Mouse (Mus musculus) liver, embryonic 13.5 days (tissue): ENCODE data around the gene Zhx3. TPM values are rescaled to one million over a fixed set of nuclear protein-coding genes. Genes with fewer than 3 reads are reported as not detected.

Experiments used
- ATAC-seq: fragments of 200-750 bp; cut with Nextera tagmentation; 2 replicates; pipeline ENCODE4 v1.8.0; 2017; ENCODE audit warnings: low read depth, mild to moderate bottlenecking, moderate number of reproducible peaks, moderate library complexity
- DNase-seq: peaks from one replicate; pipeline ENCODE4 v3.0.0; 2022
- H3K27ac ChIP-seq: fragments of 300-500 bp; sonication (generic); 2 replicates; pipeline ENCODE4 v1.5.1; 2015; ENCODE audit warnings: moderate library complexity, mild to moderate bottlenecking, inconsistent platforms
- H3K27me3 ChIP-seq: fragments of 300-500 bp; sonication (generic); 2 replicates; pipeline ENCODE4 v1.6.1; 2015; ENCODE audit warnings: mild to moderate bottlenecking, inconsistent platforms
- H3K36me3 ChIP-seq: fragments of 300-500 bp; sonication (generic); 2 replicates; pipeline ENCODE4 v1.6.1; 2015; ENCODE audit warnings: mild to moderate bottlenecking, inconsistent platforms
- H3K4me1 ChIP-seq: fragments of 300-500 bp; sonication (generic); replicated peaks from 2 replicates; pipeline ENCODE4 v1.6.1; 2015; ENCODE audit warnings: inconsistent platforms
- H3K4me2 ChIP-seq: fragments of 300-500 bp; sonication (generic); 2 replicates; pipeline ENCODE4 v1.6.1; 2015; ENCODE audit warnings: inconsistent platforms, mild to moderate bottlenecking, moderate library complexity
- H3K4me3 ChIP-seq: fragments of 300-500 bp; sonication (generic); replicated peaks from 2 replicates; pipeline ENCODE4 v1.5.1; 2015; ENCODE audit warnings: mild to moderate bottlenecking, inconsistent platforms
- H3K9ac ChIP-seq: fragments of 300-500 bp; sonication (generic); 2 replicates; pipeline ENCODE4 v1.6.1; 2015; ENCODE audit warnings: mild to moderate bottlenecking, inconsistent platforms
- H3K9me3 ChIP-seq: fragments of 300-500 bp; sonication (generic); replicated peaks from 2 replicates; pipeline ENCODE4 v1.6.1; 2016; ENCODE audit warnings: inconsistent platforms
- WGBS: fragments of 180-500 bp; shearing (Covaris S2); methylation state at CpG from one replicate; pipeline ENCODE4 v1.1.7; 2015; ENCODE audit not compliant: insufficient replicate concordance; 5-methylcytosine and 5-hydroxymethylcytosine counted together
- polyA plus RNA-seq: library from polyadenylated mRNA; unstranded; fragments of >200 nt; fragmentation: Nextera tagmentation; extraction: Ambion mirVana; gene quantifications from 2 replicates; pipeline ENCODE4 v1.2.1, GENCODE M21; 2015

Zhx3 gene
- polyA plus RNA-seq, 1 experiment from 2014 or later = 2.1 TPM

DNA sequence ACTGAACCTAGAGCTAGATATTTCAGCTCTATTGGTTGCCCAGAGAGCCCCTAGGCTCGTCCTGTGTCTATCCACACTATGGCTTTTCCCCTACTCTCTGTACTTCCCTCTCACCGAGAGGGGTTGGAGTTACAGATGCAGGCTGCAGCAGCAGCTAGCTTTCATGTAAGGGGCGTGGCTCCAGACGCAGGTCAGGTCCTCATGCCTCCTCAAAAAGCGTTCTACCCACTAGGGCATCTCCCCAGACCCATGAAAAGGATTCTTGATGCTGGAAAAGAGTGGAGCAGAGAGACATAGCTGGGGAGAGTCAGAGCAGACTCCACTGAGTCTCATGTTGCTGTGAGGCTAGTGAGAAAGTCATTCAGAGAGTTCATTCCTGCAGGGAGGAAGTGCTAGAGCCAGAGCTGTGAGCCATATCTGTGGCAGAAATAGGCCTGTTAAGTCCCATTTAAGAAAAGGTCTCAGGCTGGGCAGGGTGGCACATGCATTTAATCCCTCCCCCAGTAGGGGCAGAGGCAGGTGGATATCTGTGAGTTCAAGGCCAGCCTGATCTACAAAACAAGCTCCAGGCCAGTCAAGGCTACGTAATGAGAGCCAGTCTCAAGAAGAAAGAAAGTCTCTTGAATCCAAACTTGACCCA, 8.8 kb upstream of the Zhx3 start:
- DNase-seq (no peak), ATAC-seq (no peak)
- Histone ChIP-seq H3K27ac (no peak overlapping the region), H3K27me3 (no peaks in the 10 kb centered on the region), H3K9ac (no peak overlapping the region), H3K9me3 (no peaks in the 10 kb centered on the region), H3K36me3 (no peaks in the 10 kb centered on the region), H3K4me1 (no peaks in the 10 kb centered on the region), H3K4me3 (no peak overlapping the region), H3K4me2 (no peak overlapping the region)
- WGBS = 34% methylated on average over 6 of the region's 6 CpGs

DNA sequence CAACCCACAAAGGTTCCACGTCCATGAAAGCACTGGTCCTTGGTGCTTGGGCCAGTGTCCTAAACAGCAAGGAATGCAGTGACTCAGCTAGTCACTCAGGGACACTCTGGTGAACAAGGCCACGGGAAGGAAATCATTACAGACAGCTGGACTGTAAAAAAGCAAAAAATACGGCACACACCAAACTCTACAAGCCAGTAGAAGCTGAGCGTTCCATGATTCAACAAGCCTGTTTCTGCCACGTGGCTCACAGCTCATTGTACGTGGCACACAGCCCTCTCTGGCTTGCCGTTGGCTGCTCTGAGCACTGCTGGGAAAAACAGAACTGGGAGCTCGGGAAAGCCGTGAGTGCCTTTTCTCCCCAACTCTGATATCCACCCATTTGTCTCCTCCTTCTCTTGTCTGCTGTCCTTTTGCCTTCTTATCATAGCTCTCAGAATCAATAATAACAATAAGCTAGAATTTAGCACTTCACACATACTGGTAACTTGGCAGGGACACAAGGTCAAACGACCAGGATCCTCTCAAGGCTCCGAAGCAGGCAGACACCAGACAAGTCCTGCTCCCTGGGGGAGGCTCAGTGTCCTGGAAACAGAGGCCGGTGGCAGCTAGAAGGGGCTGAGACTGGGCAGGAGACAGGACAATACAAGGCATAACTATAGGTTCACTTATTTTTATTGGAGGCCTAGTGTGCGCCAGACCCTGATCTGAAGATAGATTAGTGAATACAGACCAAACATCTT, 7.8 kb upstream of the Zhx3 start, which contains the start of gene Lpin3:
Gene Lpin3, plus strand, starts transcription at position 218 of the 743 bp plus-strand sequence.
- Histone ChIP-seq H3K4me1 (no peaks in the 10 kb centered on the region), H3K4me3 (no peak within 1 kb of the TSS), H3K9me3 (no peaks in the 10 kb centered on the region), H3K27me3 (no peaks in the 10 kb centered on the region), H3K27ac (no peak within 1 kb of the TSS), H3K9ac (no peak within 1 kb of the TSS), H3K4me2 (no peak within 1 kb of the TSS), H3K36me3 (no peaks in the 10 kb centered on the region)
- no peak; the same call in 1 of the 2 replicates for ATAC-seq
- DNase-seq = no peak
- WGBS = 52% methylated on average over 13 of the region's 13 CpGs

DNA sequence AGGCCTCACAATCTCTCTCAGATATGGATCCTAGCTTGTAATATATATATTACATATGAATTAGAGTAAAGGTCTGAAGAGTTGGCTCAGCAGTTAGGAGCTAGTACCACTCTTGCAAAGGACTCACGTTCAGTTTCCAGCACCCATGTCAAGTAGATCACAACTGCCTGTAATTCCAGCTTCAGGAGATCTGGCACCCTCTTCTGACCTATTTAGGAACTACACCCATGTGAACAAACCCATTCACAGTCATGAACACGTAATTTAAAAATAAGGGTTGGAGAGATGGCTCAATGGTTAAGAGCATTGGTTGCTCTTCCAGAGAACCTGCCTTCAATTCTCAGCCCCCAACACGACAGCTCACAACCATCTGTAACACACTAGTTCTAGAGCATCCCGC, 3.3 kb upstream of the Zhx3 start:
- DNase-seq (no peak), ATAC-seq (no peak)
- no peaks in the 10 kb centered on the region for H3K9me3 ChIP-seq
- H3K27me3 ChIP-seq = no peaks in the 10 kb centered on the region
- no peak overlapping the region for H3K9ac ChIP-seq
- 77% methylated on average over 4 of the region's 4 CpGs for WGBS
- no peaks in the 10 kb centered on the region for H3K36me3 ChIP-seq
- no peak overlapping the region for H3K27ac ChIP-seq
- H3K4me1 ChIP-seq = peaks cover 14% of the 10 kb centered on the region
- H3K4me3 ChIP-seq = no peak overlapping the region
- H3K4me2 ChIP-seq = no peak overlapping the region

DNA sequence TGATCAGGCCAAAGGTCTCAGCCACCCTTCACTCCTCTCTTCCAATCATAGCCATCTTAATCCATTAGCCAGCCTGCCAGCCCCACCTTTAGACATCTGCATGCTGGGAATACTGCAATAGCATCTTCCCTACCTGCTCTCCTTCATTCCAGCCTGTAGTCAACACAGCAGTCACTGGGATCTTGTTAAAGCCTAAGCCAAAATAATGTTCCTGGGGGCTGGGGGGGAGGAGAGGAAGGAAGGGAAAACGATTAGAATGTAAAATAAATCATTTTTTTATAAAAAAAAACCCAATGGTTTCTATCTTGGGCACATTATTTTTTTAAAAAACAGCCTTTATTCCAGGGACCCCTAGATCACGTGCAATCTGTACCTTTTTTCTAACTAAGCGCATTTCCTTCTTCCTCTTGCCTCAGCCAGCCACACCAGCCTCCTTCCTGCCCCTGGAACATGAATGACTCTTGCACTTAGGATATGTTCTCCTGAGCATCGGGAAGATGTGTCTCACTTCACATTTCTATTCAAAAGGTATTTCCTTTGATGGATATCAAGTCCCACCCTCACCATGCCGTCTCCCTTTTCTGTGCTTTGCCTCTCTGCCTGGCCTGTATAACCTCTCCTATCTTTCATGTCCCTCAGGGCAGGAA, 1.6 kb upstream of the Zhx3 start:
- no peak overlapping the region for H3K9ac ChIP-seq
- no peaks in the 10 kb centered on the region for H3K27me3 ChIP-seq
- no peaks in the 10 kb centered on the region for H3K9me3 ChIP-seq
- no peak overlapping the region for H3K4me2 ChIP-seq
- no peak for ATAC-seq
- no peak for DNase-seq
- H3K27ac ChIP-seq = no peak overlapping the region
- H3K4me1 ChIP-seq = peaks cover 17% of the 10 kb centered on the region
- WGBS = 59% methylated on average over 5 of the region's 5 CpGs
- no peaks in the 10 kb centered on the region for H3K36me3 ChIP-seq
- no peak overlapping the region for H3K4me3 ChIP-seq

DNA sequence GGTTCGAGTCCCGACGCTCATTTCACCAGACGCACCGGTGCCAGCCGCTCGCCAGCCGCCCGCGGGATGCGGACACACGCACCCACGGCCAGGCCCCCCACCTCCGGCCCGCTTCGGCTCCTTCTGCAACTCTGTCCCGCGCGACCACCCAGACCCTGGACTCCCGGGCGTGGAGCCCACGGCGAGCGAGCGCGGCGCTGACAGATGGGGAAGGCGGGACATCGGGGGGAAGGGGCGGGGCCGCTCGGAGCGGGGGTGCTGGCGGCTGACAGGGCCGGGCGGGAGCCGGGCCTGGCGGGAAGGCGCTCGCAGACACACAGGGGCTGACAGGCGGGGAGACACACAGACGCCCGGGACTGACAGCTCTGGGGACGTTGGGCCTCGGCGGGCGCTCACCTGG, 403 bp downstream of the Zhx3 start:
- Histone ChIP-seq H3K4me1 (peaks cover 17% of the 10 kb centered on the region), H3K9me3 (no peaks in the 10 kb centered on the region), H3K9ac (peak overlapping the region; percentile 95), H3K36me3 (no peaks in the 10 kb centered on the region), H3K27me3 (no peaks in the 10 kb centered on the region), H3K4me2 (peak overlapping the region; percentile 97), H3K27ac (peak overlapping the region; percentile 89), H3K4me3 (peak overlapping the region; percentile 85)
- ATAC-seq (peak; percentile 91), DNase-seq (peak; percentile 61)
- under 1% methylated on average over 43 of the region's 47 CpGs for WGBS

DNA sequence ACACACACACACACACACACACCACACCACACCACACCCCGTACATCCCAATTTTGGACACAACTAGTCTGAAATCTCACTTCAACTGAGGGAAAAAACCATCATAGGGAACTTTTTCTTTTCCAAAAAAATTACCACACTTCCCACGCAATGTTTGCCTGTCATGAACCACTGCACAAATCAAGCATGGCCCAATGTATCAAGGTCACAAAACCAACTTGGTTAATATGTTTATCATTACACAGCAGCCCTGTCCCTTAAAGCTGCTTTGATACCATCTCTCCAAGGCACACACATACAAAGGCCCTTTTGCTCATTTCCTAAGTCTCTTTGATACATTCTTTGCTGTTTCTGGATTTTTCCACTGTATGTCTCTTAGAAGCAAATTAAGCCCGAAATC, 1.5 kb downstream of the Zhx3 start:
- Histone ChIP-seq H3K27ac (no peak overlapping the region), H3K36me3 (no peaks in the 10 kb centered on the region), H3K4me2 (no peak overlapping the region), H3K9me3 (no peaks in the 10 kb centered on the region), H3K9ac (no peak overlapping the region), H3K4me1 (peaks cover 17% of the 10 kb centered on the region), H3K4me3 (no peak overlapping the region), H3K27me3 (no peaks in the 10 kb centered on the region; the same call in 1 of the 2 replicates)
- DNase-seq (no peak), ATAC-seq (no peak)
- WGBS = 71% methylated on average over 3 of the region's 3 CpGs

DNA sequence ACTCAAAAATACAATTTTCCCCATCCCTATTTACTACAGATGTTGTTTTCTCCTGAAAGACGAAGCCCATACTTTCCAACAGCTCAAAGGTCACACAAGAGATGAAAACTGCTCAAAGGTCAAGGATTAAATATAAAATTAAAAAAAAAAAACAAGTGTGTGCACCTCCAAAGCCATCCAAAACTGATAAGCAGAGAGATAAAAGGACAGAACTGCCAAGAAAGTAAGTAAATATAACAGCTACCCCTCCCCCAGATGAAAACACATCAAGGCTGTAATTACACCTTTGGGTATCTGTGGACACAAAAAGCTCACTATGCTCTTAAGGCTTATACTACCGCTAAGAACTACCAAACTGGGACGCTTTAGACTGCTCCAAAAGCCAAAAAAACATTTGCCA, 3.4 kb downstream of the Zhx3 start:
- 59% methylated on average over 3 of the region's 3 CpGs for WGBS

DNA sequence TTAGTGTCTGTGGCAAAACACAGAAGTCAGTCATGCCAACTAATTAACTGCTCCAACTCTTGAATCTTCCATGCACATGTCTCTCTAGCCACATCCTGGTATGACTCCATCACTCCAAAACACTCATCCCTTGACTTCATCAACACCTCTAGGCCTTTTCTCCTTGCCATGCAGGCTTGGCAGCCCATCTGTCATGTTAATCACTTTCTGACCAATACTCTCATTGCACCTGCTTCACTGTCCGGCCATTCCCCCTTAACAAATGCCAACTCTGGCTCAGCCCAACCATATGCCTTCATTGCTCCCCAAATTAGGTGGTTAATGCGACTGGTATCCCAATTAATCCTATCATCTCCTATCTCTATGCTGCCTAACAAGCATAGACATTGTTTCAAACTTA, 7.5 kb downstream of the Zhx3 start:
- Histone ChIP-seq H3K36me3 (no peaks in the 10 kb centered on the region), H3K9ac (no peak overlapping the region), H3K27ac (no peak overlapping the region), H3K4me3 (no peak overlapping the region), H3K27me3 (no peaks in the 10 kb centered on the region; the same call in 1 of the 2 replicates), H3K9me3 (no peaks in the 10 kb centered on the region), H3K4me1 (no peaks in the 10 kb centered on the region), H3K4me2 (no peak overlapping the region)
- 60% methylated on average over 2 of the region's 2 CpGs for WGBS
- ATAC-seq (no peak), DNase-seq (no peak)

More for the DNA sequence above, 3.4 kb downstream of the Zhx3 start:
- Histone ChIP-seq H3K4me1 (peaks cover 17% of the 10 kb centered on the region), H3K9me3 (no peaks in the 10 kb centered on the region), H3K4me2 (no peak overlapping the region), H3K27ac (no peak overlapping the region), H3K9ac (no peak overlapping the region), H3K27me3 (no peaks in the 10 kb centered on the region; the same call in 1 of the 2 replicates), H3K4me3 (no peak overlapping the region), H3K36me3 (no peaks in the 10 kb centered on the region)
- no peak for ATAC-seq
- no peak for DNase-seq

DNA sequence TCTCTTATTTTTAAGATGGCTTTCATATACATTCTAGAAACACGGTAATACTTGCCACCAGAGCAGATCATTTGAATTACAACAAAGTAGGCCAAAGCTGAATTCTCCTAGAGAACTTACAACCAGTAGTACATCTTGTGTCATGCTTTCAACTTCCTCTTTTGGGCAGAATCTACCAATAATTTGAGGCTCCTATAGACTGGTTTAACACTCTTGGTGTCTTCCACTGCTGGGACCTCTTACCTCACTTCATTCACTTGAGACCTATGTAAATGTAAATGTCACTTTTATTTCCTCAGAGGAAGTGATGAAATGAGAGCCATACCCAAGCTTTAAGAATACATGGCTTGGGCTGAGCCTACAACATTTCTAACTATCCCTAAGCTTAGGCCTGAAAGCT, 8.7 kb downstream of the Zhx3 start:
- 67% methylated on average over 1 of the region's 1 CpGs for WGBS
- Histone ChIP-seq H3K27me3 (no peaks in the 10 kb centered on the region; the same call in 1 of the 2 replicates), H3K4me1 (no peaks in the 10 kb centered on the region)

DNA sequence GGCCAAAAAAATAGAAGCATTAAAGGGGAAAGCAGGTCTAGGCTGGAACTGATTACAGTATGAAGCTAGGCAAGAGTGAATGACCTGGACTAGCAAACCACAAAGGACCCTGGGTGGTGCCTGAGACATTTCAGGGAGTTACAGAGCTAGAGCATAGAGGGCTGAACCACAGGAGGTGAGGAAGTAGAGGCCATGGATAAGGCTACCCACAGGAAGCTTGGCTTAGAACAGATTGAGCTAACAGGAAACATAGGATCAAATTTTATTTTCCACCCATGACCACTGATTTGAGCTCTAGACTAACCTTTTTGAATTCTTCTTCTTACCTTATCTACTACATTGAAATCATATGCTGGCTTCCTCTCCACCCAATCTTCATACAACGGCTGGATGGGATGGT, 12.4 kb downstream of the Zhx3 start:
- Histone ChIP-seq H3K27me3 (no peaks in the 10 kb centered on the region), H3K27ac (no peak overlapping the region), H3K4me1 (no peaks in the 10 kb centered on the region), H3K9ac (no peak overlapping the region), H3K4me2 (no peak overlapping the region), H3K36me3 (no peaks in the 10 kb centered on the region), H3K4me3 (no peak overlapping the region), H3K9me3 (no peaks in the 10 kb centered on the region)
- no peak for DNase-seq
- peak; percentile 20; the same call in 1 of the 2 replicates for ATAC-seq
- WGBS = 42% methylated on average over 1 of the region's 1 CpGs

More for the DNA sequence above, 8.7 kb downstream of the Zhx3 start:
- no peak for DNase-seq
- Histone ChIP-seq H3K4me2 (no peak overlapping the region), H3K9me3 (no peaks in the 10 kb centered on the region), H3K27ac (no peak overlapping the region), H3K9ac (no peak overlapping the region), H3K4me3 (no peak overlapping the region), H3K36me3 (no peaks in the 10 kb centered on the region)
- ATAC-seq = no peak

DNA sequence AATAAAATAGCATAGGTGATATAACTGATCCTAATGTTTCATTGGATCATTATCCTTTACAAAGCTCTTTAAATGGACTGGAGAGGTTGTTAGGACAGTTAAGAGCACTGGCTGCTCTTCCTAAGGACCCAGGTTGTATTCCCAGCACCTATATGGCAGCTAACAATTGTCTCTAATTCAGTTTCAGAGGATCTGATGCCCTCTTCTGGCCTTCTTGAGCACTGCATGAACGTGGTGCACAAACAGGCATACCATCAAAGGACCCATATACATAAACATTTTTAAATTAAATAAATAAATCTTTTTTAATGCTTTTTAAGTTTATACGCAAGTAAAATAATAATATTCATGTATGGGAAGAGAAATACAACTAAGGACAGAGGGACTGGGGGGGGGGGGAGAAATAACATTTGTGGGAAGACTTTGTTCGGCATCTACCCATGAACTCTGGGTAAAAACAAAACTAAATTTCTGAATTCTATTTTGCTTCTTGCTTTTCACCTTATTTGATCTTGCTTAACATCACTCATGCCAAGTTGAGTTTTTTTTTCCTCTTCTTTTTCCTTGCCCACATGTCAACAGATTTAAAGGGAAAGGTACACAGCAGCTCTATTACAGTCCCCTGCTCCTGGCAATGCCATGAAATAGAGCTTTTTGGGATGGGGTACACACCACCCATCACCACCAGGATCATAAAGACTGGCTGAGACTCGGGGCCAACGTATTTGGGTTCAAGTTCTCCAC, 16.3 kb downstream of the Zhx3 start:
- Histone ChIP-seq H3K27ac (no peak overlapping the region), H3K4me2 (no peak overlapping the region), H3K9me3 (no peaks in the 10 kb centered on the region), H3K27me3 (no peaks in the 10 kb centered on the region), H3K36me3 (no peaks in the 10 kb centered on the region), H3K4me1 (no peaks in the 10 kb centered on the region), H3K9ac (no peak overlapping the region), H3K4me3 (no peak overlapping the region)
- 60% methylated on average over 5 of the region's 5 CpGs for WGBS
- ATAC-seq (no peak), DNase-seq (no peak)
